In genomic region chr1:93176525-93177332, GRCm38 (mm10) we compare ENCODE assay signal across 8 mouse cellular contexts. TPM values are rescaled to one million over a fixed set of nuclear protein-coding genes. Genes with fewer than 3 reads are reported as not detected.
A peak's percentile ranks its signal among the peaks of the same experiment; 100 is the strongest.
DNase-seq lines count a peak whose midpoint lies in the region; ATAC-seq and TF ChIP-seq lines count a peak whose summit lies in the region.

No protein-coding gene starts in this region.

- no peak overlapping the region for H3K4me3 ChIP-seq in embryonic fibroblast, embryonic 13.5 days (ENCODE audit: insufficient read depth, low read length)
- H3K4me3 ChIP-seq in heart, embryonic 13.5 days: peak overlapping the region; percentile 47
- peak overlapping the region; percentile 42 for H3K4me3 ChIP-seq in kidney, embryonic 16.5 days (ENCODE audit: low read length)

- no peaks in the 10 kb centered on the region for H3K36me3 ChIP-seq in heart, embryonic 13.5 days
- H3K36me3 ChIP-seq in kidney, embryonic 16.5 days (ENCODE audit: insufficient read depth, low read length): no peaks in the 10 kb centered on the region

- peak; percentile 72 for ATAC-seq in heart, embryonic 13.5 days (ENCODE audit: extremely low read depth, insufficient number of reproducible peaks, low FRiP score, low TSS enrichment)
- peak; percentile 84 for ATAC-seq in kidney, embryonic 16.5 days (ENCODE audit: low FRiP score, low TSS enrichment)

- H3K4me1 ChIP-seq in embryonic fibroblast, embryonic 13.5 days (ENCODE audit: control insufficient read depth, insufficient read depth, low read length): peaks cover 16% of the 10 kb centered on the region
- peaks cover 48% of the 10 kb centered on the region for H3K4me1 ChIP-seq in heart, embryonic 13.5 days
- peaks cover 23% of the 10 kb centered on the region for H3K4me1 ChIP-seq in kidney, embryonic 16.5 days (ENCODE audit: insufficient read depth, low read length)

- no peak for TF ChIP-seq CTCF in embryonic fibroblast, embryonic 13.5 days (IDR thresholded peaks at IDR 0.05; ENCODE audit: borderline replicate concordance, insufficient read depth, low read length)

- H3K27ac ChIP-seq in embryonic fibroblast, embryonic 13.5 days (ENCODE audit: insufficient read depth, low read length): peak overlapping the region; percentile 85
- peak overlapping the region; percentile 75 for H3K27ac ChIP-seq in heart, embryonic 13.5 days (replicated peaks)
- H3K27ac ChIP-seq in kidney, embryonic 16.5 days (ENCODE audit: low read length): peak overlapping the region; percentile 91

- TF ChIP-seq POLR2A in embryonic fibroblast, embryonic 13.5 days (IDR thresholded peaks at IDR 0.05; ENCODE audit: low read depth, low read length): peak; percentile 26; the same call in 1 of the 2 replicates

- no peaks in the 10 kb centered on the region for H3K9me3 ChIP-seq in heart, embryonic 13.5 days
- H3K9me3 ChIP-seq in kidney, embryonic 16.5 days (ENCODE audit: low read length): no peaks in the 10 kb centered on the region

- peak; percentile 72 for DNase-seq in adrenal gland, postnatal 10 days
- peak; percentile 64 for DNase-seq in liver
- peak; percentile 84 for DNase-seq in neural tube, embryonic 10.5 days (ENCODE audit: extremely low spot score, low spot score)
- peak; percentile 30 to 72 for DNase-seq in urinary bladder, adult 18-20 months (ENCODE audit: low spot score in 2 of 2)
- DNase-seq in spleen, postnatal 14 days (ENCODE audit: low spot score in 2 of 2): no peak

- 4% methylated on average over 40 of the region's 44 CpGs for WGBS in heart, embryonic 13.5 days
- WGBS in kidney, embryonic 16.5 days: 3% methylated on average over 37 of the region's 44 CpGs

- peaks cover 74% of the 10 kb centered on the region for H3K27me3 ChIP-seq in heart, embryonic 13.5 days (replicated peaks)
- H3K27me3 ChIP-seq in kidney, embryonic 16.5 days (ENCODE audit: insufficient read depth, low read length): peaks cover 4% of the 10 kb centered on the region; the same call in 1 of the 2 replicates

- H3K4me2 ChIP-seq in heart, embryonic 13.5 days: peak overlapping the region; percentile 75
- peak overlapping the region; percentile 76 for H3K4me2 ChIP-seq in kidney, embryonic 16.5 days (replicated peaks; ENCODE audit: low read depth, low read length)

- peak overlapping the region; percentile 71 for H3K9ac ChIP-seq in heart, embryonic 13.5 days
- peak overlapping the region; percentile 53 for H3K9ac ChIP-seq in kidney, embryonic 16.5 days (replicated peaks; ENCODE audit: low read length)

RNA-seq across cellular contexts. Expression of gene Crocc2, which starts 8.2 kb away (rescaled TPM):
- under 1 TPM; 0.06 to 0.15 TPM for total RNA-seq in adrenal gland, postnatal 10 days (2021)
- polyA plus RNA-seq in embryonic fibroblast, embryonic 13.5 days (2011; ENCODE audit: insufficient read length, low read depth, missing spikeins): 0.20 and 0.32 TPM in 2 replicates
- 0.17 and 0.31 TPM in 2 replicates for polyA plus RNA-seq in heart, embryonic 13.5 days (2015; fragmentation: Nextera tagmentation; extraction: Ambion mirVana)
- 0.22 and 0.34 TPM in 2 replicates for polyA plus RNA-seq in kidney, embryonic 16.5 days (2015; fragmentation: Nextera tagmentation; extraction: Ambion mirVana)

RNA-seq across cellular contexts. Expression of gene 2310007B03Rik, which starts 16.0 kb away (rescaled TPM):
- total RNA-seq in adrenal gland, postnatal 10 days (2021): not detected
- polyA plus RNA-seq in embryonic fibroblast, embryonic 13.5 days (2011; ENCODE audit: insufficient read length, low read depth, missing spikeins): not detected in 2 replicates
- 0.12 and 0.24 TPM in 2 replicates for polyA plus RNA-seq in heart, embryonic 13.5 days (2015; fragmentation: Nextera tagmentation; extraction: Ambion mirVana)
- 2.2 and 2.3 TPM in 2 replicates for polyA plus RNA-seq in kidney, embryonic 16.5 days (2015; fragmentation: Nextera tagmentation; extraction: Ambion mirVana)

RNA-seq across cellular contexts. Expression of gene Agxt, which starts 41.7 kb away (rescaled TPM):
- 10 to 100 TPM; 20.0 to 46.3 TPM for total RNA-seq in adrenal gland, postnatal 10 days (2021)
- polyA plus RNA-seq in embryonic fibroblast, embryonic 13.5 days (2011; ENCODE audit: insufficient read length, low read depth, missing spikeins): not detected in 2 replicates
- 0.27 TPM in 1 of 2 replicates, not detected in the other for polyA plus RNA-seq in heart, embryonic 13.5 days (2015; fragmentation: Nextera tagmentation; extraction: Ambion mirVana)
- polyA plus RNA-seq in kidney, embryonic 16.5 days (2015; fragmentation: Nextera tagmentation; extraction: Ambion mirVana): 0.32 TPM in 1 of 2 replicates, not detected in the other

RNA-seq across cellular contexts. Expression of gene Sned1, which starts 58.9 kb away (rescaled TPM):
- 10 to 100 TPM; 17.3 to 22.5 TPM for total RNA-seq in adrenal gland, postnatal 10 days (2021)
- 21.8 and 35.2 TPM in 2 replicates for polyA plus RNA-seq in embryonic fibroblast, embryonic 13.5 days (2011; ENCODE audit: insufficient read length, low read depth, missing spikeins)
- polyA plus RNA-seq in heart, embryonic 13.5 days (2015; fragmentation: Nextera tagmentation; extraction: Ambion mirVana): 3.8 and 5.0 TPM in 2 replicates
- 9.5 and 11.1 TPM in 2 replicates for polyA plus RNA-seq in kidney, embryonic 16.5 days (2015; fragmentation: Nextera tagmentation; extraction: Ambion mirVana)

Comparison
In these comparisons a context has a peak if more than half of its experiments do, and no peak if none do; other contexts are left out.
1. DNase-seq: peak in adrenal gland, postnatal 10 days (single experiment), liver (single experiment), neural tube, embryonic 10.5 days (single experiment) and urinary bladder, adult 18-20 months (2 of 2); none in spleen, postnatal 14 days (0 of 2).
2. Peak in every context shown above with its lines, with median percentiles within 50 percentile points of each other: H3K27ac ChIP-seq.